Mouse (Mus musculus) frontal cortex, adult (tissue): Measurements from ENCODE around the gene Ankrd55.

Experiments
- ATAC-seq: cut with Nextera tagmentation; 2 replicates; pipeline ENCODE4 v1.9.2; 2017; ENCODE audit warnings: mild to moderate bottlenecking, moderate library complexity, mixed read lengths; ENCODE audit not compliant: low TSS enrichment

Gene Ankrd55

GRCm38 (mm10) chr13:112381476-112381875 lies 93.2 kb downstream of the Ankrd55 start:
- no peak for ATAC-seq

- ATAC-seq = no peak
Measured at GRCm38 (mm10) chr13:112382457-112382856, 94.2 kb downstream of the Ankrd55 start.

GRCm38 (mm10) chr13:112382956-112383355 lies 94.7 kb downstream of the Ankrd55 start:
- ATAC-seq = no peak

GRCm38 (mm10) chr13:112383941-112384659 lies 95.8 kb downstream of the Ankrd55 start:
- ATAC-seq = no peak

GRCm38 (mm10) chr13:112385040-112385439 lies 96.8 kb downstream of the Ankrd55 start:
- no peak for ATAC-seq

- ATAC-seq = no peak
Measured at GRCm38 (mm10) chr13:112386494-112387075, 98.3 kb downstream of the Ankrd55 start.

- ATAC-seq = no peak
Measured at GRCm38 (mm10) chr13:112387279-112387678, 99.0 kb downstream of the Ankrd55 start.

- ATAC-seq = no peak
Measured at GRCm38 (mm10) chr13:112388176-112388575, 99.9 kb downstream of the Ankrd55 start.

GRCm38 (mm10) chr13:112390206-112390605 lies 102.0 kb downstream of the Ankrd55 start:
- ATAC-seq = no peak

GRCm38 (mm10) chr13:112391354-112391753 lies 103.1 kb downstream of the Ankrd55 start:
- no peak for ATAC-seq

- no peak for ATAC-seq
Measured at GRCm38 (mm10) chr13:112393356-112393755, 105.1 kb downstream of the Ankrd55 start.

- ATAC-seq = no peak
Measured at GRCm38 (mm10) chr13:112394271-112394670, 106.0 kb downstream of the Ankrd55 start.

GRCm38 (mm10) chr13:112404723-112405122 lies 116.5 kb downstream of the Ankrd55 start:
- no peak for ATAC-seq

- ATAC-seq = no peak
Measured at GRCm38 (mm10) chr13:112405184-112405583, 116.9 kb downstream of the Ankrd55 start.

GRCm38 (mm10) chr13:112406618-112407017 lies 118.4 kb downstream of the Ankrd55 start:
- no peak for ATAC-seq

GRCm38 (mm10) chr13:112407181-112407700 lies 119.0 kb downstream of the Ankrd55 start:
- ATAC-seq = no peak

GRCm38 (mm10) chr13:112407776-112408490 lies 119.7 kb downstream of the Ankrd55 start:
- ATAC-seq = no peak

GRCm38 (mm10) chr13:112408701-112409100 lies 120.5 kb downstream of the Ankrd55 start:
- no peak for ATAC-seq

GRCm38 (mm10) chr13:112409331-112409730 lies 121.1 kb downstream of the Ankrd55 start:
- no peak for ATAC-seq

GRCm38 (mm10) chr13:112409851-112410250 lies 121.6 kb downstream of the Ankrd55 start:
- ATAC-seq = no peak

- ATAC-seq = no peak
Measured at GRCm38 (mm10) chr13:112410461-112410860, 122.2 kb downstream of the Ankrd55 start.

GRCm38 (mm10) chr13:112411216-112411822 lies 123.1 kb downstream of the Ankrd55 start:
- ATAC-seq = no peak
